Mouse (Mus musculus) ovary, postnatal 10 days (tissue): Measurements from ENCODE around the gene Rem1.

Experiments used
- DNase-seq: peaks from one replicate; pipeline ENCODE4 v3.0.0; 2022; ENCODE audit warnings: low spot score

Gene Rem1

DNA sequence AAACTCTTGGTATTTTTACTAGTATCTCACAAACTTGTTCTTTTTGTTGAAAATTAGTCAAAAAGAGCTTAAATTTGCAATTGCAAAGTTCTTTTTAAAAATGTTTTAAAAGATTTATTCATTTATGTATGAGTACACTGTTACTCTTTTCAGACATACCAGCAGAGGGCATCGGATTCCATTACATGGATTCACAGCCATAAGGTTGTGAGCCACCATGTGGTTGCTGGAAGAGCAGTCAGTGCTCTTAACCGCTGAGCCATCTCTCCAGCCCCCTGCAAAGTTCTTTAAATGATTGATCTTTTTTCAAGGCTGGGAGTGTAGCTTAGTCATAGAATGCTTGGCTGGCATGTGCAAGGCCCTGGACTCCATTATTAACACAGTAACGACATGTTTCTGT is 51.6 kb downstream of the Rem1 start:
- DNase-seq, result no peak

DNA sequence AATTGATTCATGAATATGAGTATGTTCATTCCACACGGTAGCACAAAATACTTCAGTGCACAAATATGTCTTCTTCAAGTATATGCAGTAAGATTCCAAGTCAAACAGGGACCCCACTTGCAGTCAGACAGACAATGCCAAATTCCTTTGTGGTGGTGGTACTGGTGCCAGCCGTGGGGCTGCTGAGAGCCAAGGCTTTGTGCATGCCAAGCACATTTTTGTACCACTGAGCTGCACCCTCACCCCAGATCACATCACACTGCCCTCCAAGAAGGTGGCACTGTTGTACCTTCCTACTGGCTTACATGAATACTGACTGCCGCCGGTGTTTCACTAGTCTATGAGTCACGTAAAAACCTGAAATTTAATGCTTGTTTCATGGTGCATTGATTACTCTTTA is 52.2 kb downstream of the Rem1 start:
- DNase-seq, result no peak

GRCm38 (mm10) chr2:152679701-152680355 is 53.1 kb downstream of the Rem1 start:
- no peak for DNase-seq

GRCm38 (mm10) chr2:152683086-152683485 is 56.3 kb downstream of the Rem1 start:
- no peak for DNase-seq
